Mouse (Mus musculus) stomach, embryonic 16.5 days (tissue): ENCODE data around the gene Npc2. TPM values are rescaled to one million over a fixed set of nuclear protein-coding genes. Genes with fewer than 3 reads are reported as not detected.

ENCODE experiments used
- ATAC-seq: fragments of 200-750 bp; cut with Nextera tagmentation; 2 replicates; pipeline ENCODE4 v1.8.0; 2017; ENCODE audit warnings: moderate number of reproducible peaks, moderate TSS enrichment; ENCODE audit not compliant: insufficient read depth, low FRiP score
- H3K27ac ChIP-seq: fragments of 300-500 bp; sonication (generic); 2 replicates; pipeline ENCODE4 v1.5.1; 2014; ENCODE audit warnings: low read length
- H3K27me3 ChIP-seq: fragments of 300-500 bp; sonication (generic); 2 replicates; pipeline ENCODE4 v1.6.1; 2014; ENCODE audit warnings: low read length, control low read depth, mixed read lengths; ENCODE audit not compliant: control insufficient read depth, insufficient read depth
- H3K36me3 ChIP-seq: fragments of 300-500 bp; sonication (generic); 2 replicates; pipeline ENCODE4 v1.6.1; 2014; ENCODE audit warnings: low read length; ENCODE audit not compliant: control insufficient read depth, insufficient read depth
- H3K4me1 ChIP-seq: fragments of 300-500 bp; sonication (generic); 2 replicates; pipeline ENCODE4 v1.6.1; 2014; ENCODE audit warnings: low read length, control low read depth, mixed read lengths; ENCODE audit not compliant: control insufficient read depth, insufficient read depth
- H3K4me2 ChIP-seq: fragments of 300-500 bp; sonication (generic); 2 replicates; pipeline ENCODE4 v1.6.1; 2014; ENCODE audit warnings: low read depth, low read length, mixed read lengths
- H3K4me3 ChIP-seq: fragments of 300-500 bp; sonication (generic); replicated peaks from 2 replicates; pipeline ENCODE4 v1.5.1; 2014; ENCODE audit warnings: mild to moderate bottlenecking, low read length
- H3K9ac ChIP-seq: fragments of 300-500 bp; sonication (generic); 2 replicates; pipeline ENCODE4 v1.6.1; 2014; ENCODE audit warnings: low read length
- H3K9me3 ChIP-seq: fragments of 300-500 bp; sonication (generic); replicated peaks from 2 replicates; pipeline ENCODE4 v1.6.1; 2016; ENCODE audit warnings: low read length, control low read depth; ENCODE audit not compliant: control insufficient read depth
- WGBS: fragments of 180-500 bp; shearing (Covaris S2); extraction: QIAGEN DNeasy Blood & Tissue Kit; methylation state at CpG from one replicate; pipeline ENCODE4 v1.1.7; 2014; 5-methylcytosine and 5-hydroxymethylcytosine counted together
- polyA plus RNA-seq: library from polyadenylated mRNA; unstranded; fragments of >200 nt; fragmentation: Nextera tagmentation; extraction: Ambion mirVana; gene quantifications from 2 replicates; pipeline ENCODE4 v1.2.1, GENCODE M21; 2015

Gene Npc2
- polyA plus RNA-seq, result 65.5 and 69.3 TPM in 2 replicates

- H3K27me3 ChIP-seq, result no peaks in the 10 kb centered on the region
Observed at GRCm38 (mm10) chr12:84772726-84773441, at the start of gene Npc2, which contains the start of gene Isca2. Gene Npc2 (minus strand): TSS chr12:84773152. Gene Isca2 (plus strand): TSS chr12:84773251.

DNA sequence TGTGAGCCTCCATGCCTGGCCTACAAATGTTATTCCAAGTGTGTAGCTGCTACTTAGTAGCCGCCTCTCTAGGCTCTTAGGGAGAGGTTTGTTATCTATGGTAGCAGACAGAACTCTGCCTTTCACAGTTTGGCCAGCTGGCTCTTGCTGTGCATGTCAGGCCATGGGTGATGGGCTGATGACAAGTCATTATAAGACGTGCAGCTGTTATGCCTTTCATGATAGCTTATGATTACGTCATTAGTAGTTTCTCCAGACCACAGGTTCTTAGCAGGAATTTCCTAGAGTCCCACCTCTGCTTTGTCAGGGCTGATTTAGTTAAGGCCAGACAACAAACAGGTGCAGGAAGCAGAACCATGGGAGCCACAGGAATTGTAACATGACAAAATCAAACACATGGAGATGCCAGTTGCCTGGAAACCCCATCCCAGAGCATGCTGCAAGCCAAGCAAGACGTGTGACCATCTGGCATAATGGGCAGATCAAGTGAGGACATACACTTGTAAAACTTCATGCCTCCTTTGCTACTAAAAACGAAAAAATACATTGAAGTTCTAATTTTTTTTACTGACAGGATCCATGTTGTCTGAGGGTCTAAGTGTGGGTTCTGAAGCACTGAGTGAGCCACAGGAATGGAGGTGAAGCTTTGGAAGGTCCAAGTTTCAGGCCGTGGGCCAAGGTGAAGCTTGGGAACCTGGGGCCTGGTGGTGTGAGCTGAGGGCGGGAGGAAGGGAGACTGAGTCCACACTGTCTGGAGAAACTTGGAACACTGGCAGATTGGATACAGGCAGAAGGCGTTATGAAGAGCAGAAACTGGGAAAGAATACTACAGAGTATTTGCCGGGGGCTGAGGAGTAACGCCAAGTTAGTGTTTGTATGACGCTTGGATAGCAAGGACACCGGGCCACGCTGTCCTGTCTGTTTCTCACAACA is 46.5 kb upstream of the Npc2 start:
- Histone ChIP-seq H3K36me3 (no peaks in the 10 kb centered on the region), H3K4me2 (no peak overlapping the region), H3K27ac (no peak overlapping the region), H3K4me1 (no peaks in the 10 kb centered on the region), H3K27me3 (no peaks in the 10 kb centered on the region), H3K4me3 (no peak overlapping the region), H3K9ac (no peak overlapping the region), H3K9me3 (no peaks in the 10 kb centered on the region)
- no peak for ATAC-seq
- 79% methylated on average over 13 of the region's 13 CpGs for WGBS

More at GRCm38 (mm10) chr12:84772726-84773441, at the start of gene Npc2, which contains the start of gene Isca2:
- under 1% methylated on average over 50 of the region's 50 CpGs for WGBS
- Histone ChIP-seq H3K4me2 (peak within 1 kb of the TSS; percentile 84), H3K9ac (peak within 1 kb of the TSS; percentile 87), H3K9me3 (no peaks in the 10 kb centered on the region), H3K27ac (peak within 1 kb of the TSS; percentile 97), H3K36me3 (no peaks in the 10 kb centered on the region), H3K4me1 (peaks cover 25% of the 10 kb centered on the region), H3K4me3 (peak within 1 kb of the TSS; percentile 76)
- peak; percentile 99 for ATAC-seq

DNA sequence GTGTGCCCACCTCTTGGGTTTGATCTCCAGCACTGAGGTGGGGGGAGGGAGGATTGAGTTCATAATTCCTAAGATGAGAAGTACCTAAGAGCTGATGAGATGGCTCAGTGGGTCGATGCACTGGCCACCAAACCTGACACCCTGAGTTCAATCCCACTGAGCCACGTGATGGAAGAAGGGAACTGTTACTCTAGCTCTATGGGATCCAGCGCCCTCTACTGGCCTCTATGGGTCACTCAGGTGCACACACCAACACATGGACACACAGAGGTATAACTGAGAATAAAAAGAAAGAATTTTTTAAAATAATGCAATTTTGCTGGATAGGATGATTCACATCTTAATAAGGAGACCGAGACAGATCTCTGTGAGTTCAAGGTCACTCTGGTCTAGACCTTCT is 45.5 kb upstream of the Npc2 start:
- 60% methylated on average over 4 of the region's 4 CpGs for WGBS

GRCm38 (mm10) chr12:84814663-84815325 is 41.8 kb upstream of the Npc2 start:
- 51% methylated on average over 3 of the region's 3 CpGs for WGBS
- peak; percentile 89 for ATAC-seq
- Histone ChIP-seq H3K36me3 (no peaks in the 10 kb centered on the region), H3K9me3 (no peaks in the 10 kb centered on the region), H3K4me3 (no peak overlapping the region), H3K27ac (peak overlapping the region; percentile 61; the same call in 1 of the 2 replicates), H3K4me2 (no peak overlapping the region), H3K27me3 (no peaks in the 10 kb centered on the region), H3K4me1 (no peaks in the 10 kb centered on the region), H3K9ac (no peak overlapping the region)

More for the DNA sequence above, 45.5 kb upstream of the Npc2 start:
- no peak overlapping the region for H3K4me2 ChIP-seq
- no peaks in the 10 kb centered on the region for H3K27me3 ChIP-seq
- no peaks in the 10 kb centered on the region for H3K9me3 ChIP-seq
- H3K4me1 ChIP-seq, result no peaks in the 10 kb centered on the region
- H3K4me3 ChIP-seq, result no peak overlapping the region
- H3K9ac ChIP-seq, result no peak overlapping the region
- H3K27ac ChIP-seq, result no peak overlapping the region
- no peaks in the 10 kb centered on the region for H3K36me3 ChIP-seq
- no peak for ATAC-seq

DNA sequence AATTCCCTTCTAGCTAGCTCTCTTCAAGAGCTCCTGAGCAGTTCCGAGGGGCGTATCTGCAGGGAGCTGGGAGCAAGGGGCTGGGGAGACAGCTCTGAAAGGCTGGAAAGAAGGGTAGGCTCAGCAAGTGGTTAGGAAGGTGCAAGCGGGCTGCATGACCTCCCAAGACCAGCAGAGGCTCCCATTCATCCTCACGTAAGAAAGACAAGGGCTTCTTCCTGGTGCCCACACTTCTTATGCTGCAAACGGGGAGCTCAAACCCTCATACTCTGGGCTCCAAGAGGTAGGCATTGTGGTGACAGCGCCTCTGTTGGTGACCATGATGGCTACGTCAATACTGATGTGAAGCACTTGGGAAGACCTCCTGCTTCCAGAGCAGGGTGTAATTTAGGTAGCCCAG is 40.8 kb upstream of the Npc2 start:
- no peaks in the 10 kb centered on the region for H3K9me3 ChIP-seq
- H3K4me3 ChIP-seq, result no peak overlapping the region
- H3K4me1 ChIP-seq, result no peaks in the 10 kb centered on the region
- H3K4me2 ChIP-seq, result no peak overlapping the region
- no peak for ATAC-seq
- no peaks in the 10 kb centered on the region for H3K27me3 ChIP-seq
- H3K36me3 ChIP-seq, result no peaks in the 10 kb centered on the region
- whole genome bisulfite sequencing, result 46% methylated on average over 7 of the region's 7 CpGs
- peak overlapping the region; percentile 61; the same call in 1 of the 2 replicates for H3K27ac ChIP-seq
- H3K9ac ChIP-seq, result no peak overlapping the region

- H3K9ac ChIP-seq, result no peak overlapping the region
- H3K36me3 ChIP-seq, result no peaks in the 10 kb centered on the region
- no peak overlapping the region for H3K4me2 ChIP-seq
- H3K27ac ChIP-seq, result no peak overlapping the region
- WGBS, result 59% methylated on average over 3 of the region's 3 CpGs
- H3K4me3 ChIP-seq, result no peak overlapping the region
- ATAC-seq, result no peak
- no peaks in the 10 kb centered on the region for H3K27me3 ChIP-seq
- H3K4me1 ChIP-seq, result no peaks in the 10 kb centered on the region
- no peaks in the 10 kb centered on the region for H3K9me3 ChIP-seq
Observed at GRCm38 (mm10) chr12:84812004-84812403, 39.1 kb upstream of the Npc2 start.

- 62% methylated on average over 4 of the region's 4 CpGs for WGBS
- ATAC-seq, result no peak
Observed at GRCm38 (mm10) chr12:84811510-84811909, 38.6 kb upstream of the Npc2 start.

DNA sequence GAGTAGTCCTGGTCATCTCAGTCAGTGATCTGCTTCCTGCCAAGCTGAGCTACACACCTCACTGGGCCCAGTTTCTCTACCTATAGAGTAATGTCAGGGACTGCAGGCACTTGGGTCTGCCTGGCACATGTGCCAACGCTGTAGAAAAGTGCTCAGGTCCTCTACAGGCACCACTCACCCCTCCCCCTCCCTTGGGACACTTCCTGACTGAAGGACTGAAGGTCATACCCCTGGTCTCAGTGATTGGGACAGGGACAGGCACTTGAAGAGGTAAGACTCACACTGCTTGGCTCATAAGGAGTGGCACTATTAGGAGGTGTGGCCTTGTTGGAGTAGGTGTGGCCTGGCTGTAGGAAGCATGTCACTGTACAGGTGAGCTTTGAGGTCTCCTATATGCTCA is 37.9 kb upstream of the Npc2 start:
- Histone ChIP-seq H3K4me1 (no peaks in the 10 kb centered on the region), H3K27ac (no peak overlapping the region), H3K36me3 (no peaks in the 10 kb centered on the region), H3K9me3 (no peaks in the 10 kb centered on the region), H3K4me2 (no peak overlapping the region), H3K9ac (no peak overlapping the region), H3K4me3 (no peak overlapping the region), H3K27me3 (no peaks in the 10 kb centered on the region)
- WGBS, result 59% methylated on average over 1 of the region's 1 CpGs
- ATAC-seq, result no peak

More at GRCm38 (mm10) chr12:84811510-84811909, 38.6 kb upstream of the Npc2 start:
- Histone ChIP-seq H3K9ac (no peak overlapping the region), H3K27me3 (no peaks in the 10 kb centered on the region), H3K27ac (no peak overlapping the region), H3K4me3 (no peak overlapping the region), H3K4me1 (no peaks in the 10 kb centered on the region), H3K36me3 (no peaks in the 10 kb centered on the region), H3K9me3 (no peaks in the 10 kb centered on the region), H3K4me2 (no peak overlapping the region)
